Mouse (Mus musculus): ENCODE data around the gene Aldh18a1. TPM values are rescaled to one million over a fixed set of nuclear protein-coding genes. Genes with fewer than 3 reads are reported as not detected.
"Not testable (repeated sequence)": the region's sequence is repeated elsewhere in the genome, so short reads cannot be mapped to it uniquely, and the experiment has no call there.

The Aldh18a1 gene
- polyA plus RNA-seq (2011; ENCODE audit: insufficient read length, low read depth, missing spikeins), result 118 and 166 TPM in 2 replicates

- no peaks in the 10 kb centered on the region; the same call in 1 of the 2 replicates for H3K4me1 ChIP-seq (ENCODE audit: control insufficient read depth, insufficient read depth, low read length)
- H3K4me3 ChIP-seq (ENCODE audit: insufficient read depth, low read length), result peak within 1 kb of the TSS; percentile 96
- H3K27ac ChIP-seq (ENCODE audit: insufficient read depth, low read length), result peak within 1 kb of the TSS; percentile 83
- TF ChIP-seq CTCF (IDR thresholded peaks at IDR 0.05; ENCODE audit: borderline replicate concordance, insufficient read depth, low read length) (no peak), POLR2A (IDR thresholded peaks at IDR 0.05; ENCODE audit: low read depth, low read length) (peak; percentile 64)
These were observed at the start of gene Aldh18a1 for GRCm38 (mm10) chr19:40588293-40588654. Gene Aldh18a1, minus strand, starts transcription at chr19:40588463.

- no peak overlapping the region for H3K27ac ChIP-seq (ENCODE audit: insufficient read depth, low read length)
- no peak overlapping the region for H3K4me3 ChIP-seq (ENCODE audit: insufficient read depth, low read length)
- H3K4me1 ChIP-seq (ENCODE audit: control insufficient read depth, insufficient read depth, low read length), result no peaks in the 10 kb centered on the region
- no peak for TF ChIP-seq CTCF (IDR thresholded peaks at IDR 0.05; ENCODE audit: borderline replicate concordance, insufficient read depth, low read length)
- no peak for TF ChIP-seq POLR2A (IDR thresholded peaks at IDR 0.05; ENCODE audit: low read depth, low read length)
These were observed 49.3 kb upstream of the Aldh18a1 start for GRCm38 (mm10) chr19:40637601-40638000.

GRCm38 (mm10) chr19:40637091-40637490, 48.8 kb upstream of the Aldh18a1 start:
- Histone ChIP-seq H3K27ac (ENCODE audit: insufficient read depth, low read length) (no peak overlapping the region), H3K4me1 (ENCODE audit: control insufficient read depth, insufficient read depth, low read length) (no peaks in the 10 kb centered on the region), H3K4me3 (ENCODE audit: insufficient read depth, low read length) (no peak overlapping the region)
- TF ChIP-seq POLR2A (IDR thresholded peaks at IDR 0.05; ENCODE audit: low read depth, low read length) (no peak), CTCF (IDR thresholded peaks at IDR 0.05; ENCODE audit: borderline replicate concordance, insufficient read depth, low read length) (no peak)

GRCm38 (mm10) chr19:40633144-40633543, 44.9 kb upstream of the Aldh18a1 start:
- TF ChIP-seq POLR2A (IDR thresholded peaks at IDR 0.05; ENCODE audit: low read depth, low read length), result no peak
- no peak for TF ChIP-seq CTCF (IDR thresholded peaks at IDR 0.05; ENCODE audit: borderline replicate concordance, insufficient read depth, low read length)
- H3K4me3 ChIP-seq (ENCODE audit: insufficient read depth, low read length), result no peak overlapping the region
- no peak overlapping the region for H3K27ac ChIP-seq (ENCODE audit: insufficient read depth, low read length)
- 0 out of 2 replicates have a peak, but pooled peaks cover 2% of the 10 kb centered on the region for H3K4me1 ChIP-seq (ENCODE audit: control insufficient read depth, insufficient read depth, low read length)

- Histone ChIP-seq H3K27ac (ENCODE audit: insufficient read depth, low read length) (no peak overlapping the region), H3K4me1 (ENCODE audit: control insufficient read depth, insufficient read depth, low read length) (0 out of 2 replicates have a peak, but pooled peaks cover 2% of the 10 kb centered on the region), H3K4me3 (ENCODE audit: insufficient read depth, low read length) (no peak overlapping the region)
- TF ChIP-seq POLR2A (IDR thresholded peaks at IDR 0.05; ENCODE audit: low read depth, low read length), result no peak
- TF ChIP-seq CTCF (IDR thresholded peaks at IDR 0.05; ENCODE audit: borderline replicate concordance, insufficient read depth, low read length), result no peak
These were observed 44.4 kb upstream of the Aldh18a1 start for GRCm38 (mm10) chr19:40632668-40633067.

- Histone ChIP-seq H3K4me3 (ENCODE audit: insufficient read depth, low read length) (no peak overlapping the region), H3K27ac (ENCODE audit: insufficient read depth, low read length) (no peak overlapping the region), H3K4me1 (ENCODE audit: control insufficient read depth, insufficient read depth, low read length) (0 out of 2 replicates have a peak, but pooled peaks cover 2% of the 10 kb centered on the region)
- no peak for TF ChIP-seq CTCF (IDR thresholded peaks at IDR 0.05; ENCODE audit: borderline replicate concordance, insufficient read depth, low read length)
- no peak for TF ChIP-seq POLR2A (IDR thresholded peaks at IDR 0.05; ENCODE audit: low read depth, low read length)
These were observed 43.9 kb upstream of the Aldh18a1 start for GRCm38 (mm10) chr19:40632193-40632592.

GRCm38 (mm10) chr19:40630606-40631005, 42.3 kb upstream of the Aldh18a1 start:
- Histone ChIP-seq H3K27ac (ENCODE audit: insufficient read depth, low read length) (no peak overlapping the region), H3K4me1 (ENCODE audit: control insufficient read depth, insufficient read depth, low read length) (peaks cover 7% of the 10 kb centered on the region), H3K4me3 (ENCODE audit: insufficient read depth, low read length) (no peak overlapping the region)
- TF ChIP-seq POLR2A (IDR thresholded peaks at IDR 0.05; ENCODE audit: low read depth, low read length) (no peak), CTCF (IDR thresholded peaks at IDR 0.05; ENCODE audit: borderline replicate concordance, insufficient read depth, low read length) (no peak)

GRCm38 (mm10) chr19:40630096-40630495, 41.8 kb upstream of the Aldh18a1 start:
- Histone ChIP-seq H3K4me3 (ENCODE audit: insufficient read depth, low read length) (no peak overlapping the region), H3K27ac (ENCODE audit: insufficient read depth, low read length) (peak overlapping the region; percentile 58), H3K4me1 (ENCODE audit: control insufficient read depth, insufficient read depth, low read length) (peaks cover 7% of the 10 kb centered on the region)
- TF ChIP-seq CTCF (IDR thresholded peaks at IDR 0.05; ENCODE audit: borderline replicate concordance, insufficient read depth, low read length) (no peak), POLR2A (IDR thresholded peaks at IDR 0.05; ENCODE audit: low read depth, low read length) (no peak)

- Histone ChIP-seq H3K4me1 (ENCODE audit: control insufficient read depth, insufficient read depth, low read length) (peaks cover 7% of the 10 kb centered on the region), H3K27ac (ENCODE audit: insufficient read depth, low read length) (no peak overlapping the region), H3K4me3 (ENCODE audit: insufficient read depth, low read length) (no peak overlapping the region)
- no peak for TF ChIP-seq CTCF (IDR thresholded peaks at IDR 0.05; ENCODE audit: borderline replicate concordance, insufficient read depth, low read length)
- TF ChIP-seq POLR2A (IDR thresholded peaks at IDR 0.05; ENCODE audit: low read depth, low read length), result no peak
These were observed 40.7 kb upstream of the Aldh18a1 start for GRCm38 (mm10) chr19:40628950-40629349.

- H3K27ac ChIP-seq (ENCODE audit: insufficient read depth, low read length), result peak overlapping the region; percentile 86
- TF ChIP-seq POLR2A (IDR thresholded peaks at IDR 0.05; ENCODE audit: low read depth, low read length), result no peak
- no peak for TF ChIP-seq CTCF (IDR thresholded peaks at IDR 0.05; ENCODE audit: borderline replicate concordance, insufficient read depth, low read length)
- no peak overlapping the region for H3K4me3 ChIP-seq (ENCODE audit: insufficient read depth, low read length)
- H3K4me1 ChIP-seq (ENCODE audit: control insufficient read depth, insufficient read depth, low read length), result peaks cover 7% of the 10 kb centered on the region
These were observed 37.7 kb upstream of the Aldh18a1 start for GRCm38 (mm10) chr19:40625935-40626334.

- not testable (repeated sequence) for H3K27ac ChIP-seq (ENCODE audit: insufficient read depth, low read length); H3K4me1 ChIP-seq (ENCODE audit: control insufficient read depth, insufficient read depth, low read length); H3K4me3 ChIP-seq (ENCODE audit: insufficient read depth, low read length)
These were observed 33.4 kb upstream of the Aldh18a1 start for GRCm38 (mm10) chr19:40621616-40622015.

Measured in embryonic fibroblast, embryonic 13.5 days (primary cell).